21 mouse cellular contexts compared by ENCODE assay signal in the genomic region with DNA sequence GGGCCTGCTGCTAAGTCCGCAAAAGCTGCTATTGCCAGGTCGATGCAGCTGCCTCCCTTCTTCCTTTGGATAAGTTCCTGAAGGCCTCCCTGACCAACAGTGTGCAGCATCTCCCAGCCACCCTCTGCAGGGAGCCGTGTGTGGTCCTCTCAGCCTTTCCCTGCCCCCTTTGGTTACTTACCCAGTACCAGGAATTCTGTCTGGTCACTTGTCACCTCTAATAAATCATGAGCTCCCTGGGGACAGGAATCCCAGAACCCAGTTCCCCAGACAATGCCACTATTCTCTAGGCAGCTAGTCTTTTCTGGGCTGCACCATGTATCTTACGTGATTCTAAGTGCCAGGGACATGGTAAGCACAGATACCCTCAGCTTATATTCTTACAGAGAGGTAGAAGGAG. TPM values are rescaled to one million over a fixed set of nuclear protein-coding genes. Genes with fewer than 3 reads are reported as not detected.
"Had no signal": no experiment of that assay in that cellular context is flagged by ENCODE, and none has a peak within 500 bp of the region (broad histone marks: within the 10 kb centered on the region; RNA-seq: fewer than 3 reads in every experiment).

No protein-coding gene starts in this region.

- H3K27ac ChIP-seq: kidney, postnatal 0 days; left cerebral cortex, adult 2 months; limb, embryonic 12.5 days; liver, embryonic 14.5 days; midbrain, embryonic 12.5 days; midbrain, embryonic 15.5 days; neural tube, embryonic 12.5 days; neural tube, embryonic 15.5 days had no signal

- H3K9me3 ChIP-seq: limb, embryonic 12.5 days; limb, embryonic 15.5 days; midbrain, embryonic 12.5 days; midbrain, embryonic 15.5 days; neural tube, embryonic 12.5 days; neural tube, embryonic 15.5 days had no signal

- H3K4me3 ChIP-seq: left cerebral cortex, adult 2 months; limb, embryonic 12.5 days; limb, embryonic 15.5 days; midbrain, embryonic 12.5 days; midbrain, embryonic 15.5 days; neural tube, embryonic 12.5 days; neural tube, embryonic 15.5 days had no signal

- DNase-seq: kidney, adult 2 months; kidney, postnatal 36 days; layer of hippocampus, postnatal 36 days; liver, postnatal 0 days; lung, embryonic 14.5 days; thymus, adult 18-20 months; thymus, postnatal 14 days; thymus, postnatal 4 days had no signal

- H3K9ac ChIP-seq: limb, embryonic 12.5 days; limb, embryonic 15.5 days; liver, embryonic 14.5 days; liver, postnatal 0 days; lung, embryonic 14.5 days; midbrain, embryonic 12.5 days; midbrain, embryonic 15.5 days; neural tube, embryonic 12.5 days; neural tube, embryonic 15.5 days had no signal

- H3K27me3 ChIP-seq: limb, embryonic 12.5 days; limb, embryonic 15.5 days; midbrain, embryonic 15.5 days; neural tube, embryonic 15.5 days had no signal

- ATAC-seq: liver, postnatal 0 days; lung, postnatal 0 days; midbrain, embryonic 15.5 days had no signal

- H3K36me3 ChIP-seq: limb, embryonic 12.5 days; limb, embryonic 15.5 days; midbrain, embryonic 12.5 days; midbrain, embryonic 15.5 days; neural tube, embryonic 12.5 days; neural tube, embryonic 15.5 days had no signal

RNA-seq across cellular contexts. Expression of a gene that starts 11.9 kb away (rescaled TPM):
- total RNA-seq: megakaryocyte progenitor cell, adult 5-6 weeks had no signal
- polyA plus RNA-seq: kidney, adult 2 months; limb, embryonic 12.5 days; limb, embryonic 15.5 days; liver, embryonic 11.5 days; liver, postnatal 0 days; lung, embryonic 14.5 days; lung, postnatal 0 days; testis, adult 2 months had no signal
